Mouse (Mus musculus): ENCODE data around the gene Parp6.

The Parp6 gene

DNA sequence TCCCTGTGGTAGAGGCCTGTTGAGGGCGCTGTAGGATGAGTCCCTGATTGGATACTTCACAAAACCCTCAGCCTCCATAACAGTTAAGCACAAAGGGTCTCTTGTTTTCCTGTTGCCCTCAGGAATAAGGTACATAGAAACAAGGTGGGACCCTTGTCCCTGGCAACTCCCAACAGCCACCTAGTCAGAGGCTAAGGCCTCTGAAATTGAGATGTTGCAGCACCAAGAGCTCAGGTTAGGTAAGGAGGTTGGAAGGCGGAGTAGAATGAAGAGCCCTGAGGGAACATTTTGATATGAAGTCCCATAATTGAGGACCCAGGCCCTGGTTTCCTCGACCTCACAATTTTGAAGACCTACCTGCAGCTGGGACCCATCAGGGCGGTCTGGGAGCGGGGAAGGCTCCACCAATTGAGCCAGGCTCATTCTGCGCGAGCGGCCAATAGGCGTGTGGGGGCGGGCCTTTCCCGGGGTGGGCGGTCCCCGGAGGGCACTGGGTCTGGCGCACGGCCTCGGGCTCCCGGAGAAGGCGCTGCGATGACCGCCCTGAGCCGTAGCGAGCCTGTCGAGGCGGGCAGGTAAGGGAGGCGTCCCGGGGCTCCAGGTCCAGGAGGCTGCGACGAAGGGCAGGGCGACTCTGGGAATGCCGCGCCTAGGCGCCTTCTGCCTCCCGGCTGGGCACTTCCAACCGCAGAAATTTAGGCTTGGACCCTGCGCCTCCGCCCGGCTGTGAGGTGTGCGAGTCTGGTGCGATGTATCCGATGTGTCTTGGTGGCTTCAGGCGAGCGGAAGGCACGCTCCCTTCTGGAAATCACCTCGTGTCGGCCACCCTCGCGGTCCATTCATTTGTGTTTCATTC, 62.8 kb downstream of the Parp6 start, which contains the start of gene Gramd2:
Gramd2 (plus strand) TSS at position 467 of the 856 bp plus-strand sequence.
- no peak for DNase-seq (ENCODE audit: low spot score)

DNA sequence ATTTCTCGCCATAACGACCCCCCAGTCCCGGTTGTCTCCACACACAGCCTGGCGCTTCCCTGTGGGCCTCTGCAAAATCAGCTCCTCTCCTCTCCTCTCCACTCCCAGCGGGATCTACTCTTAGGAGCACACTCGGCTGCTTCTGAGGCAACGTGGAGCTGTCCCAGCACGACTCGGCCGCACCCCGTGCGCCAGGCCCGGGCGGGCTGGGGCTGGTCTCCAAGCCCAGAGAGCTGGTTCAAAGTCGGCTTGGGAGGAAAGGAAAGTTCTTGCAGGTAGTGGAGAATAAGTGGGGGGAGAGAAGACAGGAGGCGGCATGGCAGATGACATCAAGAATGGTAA, 63.4 kb downstream of the Parp6 start:
- no peak for DNase-seq (ENCODE audit: low spot score)

DNA sequence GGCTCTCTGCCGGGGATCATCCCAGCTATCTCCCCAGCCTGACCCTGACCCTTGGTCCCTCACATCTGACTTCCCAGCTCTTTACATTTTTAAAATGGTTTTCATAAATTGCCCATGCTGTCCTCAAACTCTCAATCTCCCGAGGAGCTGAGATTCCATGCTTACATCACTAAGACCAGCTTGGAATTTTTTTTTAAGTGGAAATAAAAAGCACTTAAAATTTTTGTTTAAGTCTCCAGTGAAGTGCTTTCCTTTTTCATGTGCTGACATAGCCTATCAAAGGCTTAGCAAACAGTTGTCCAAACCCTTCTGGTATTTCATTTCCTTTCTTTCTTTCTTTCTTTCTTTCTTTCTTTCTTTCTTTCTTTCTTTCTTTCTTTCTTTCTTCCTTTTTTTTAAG, 66.9 kb downstream of the Parp6 start:
- no peak for DNase-seq (ENCODE audit: low spot score)

DNA sequence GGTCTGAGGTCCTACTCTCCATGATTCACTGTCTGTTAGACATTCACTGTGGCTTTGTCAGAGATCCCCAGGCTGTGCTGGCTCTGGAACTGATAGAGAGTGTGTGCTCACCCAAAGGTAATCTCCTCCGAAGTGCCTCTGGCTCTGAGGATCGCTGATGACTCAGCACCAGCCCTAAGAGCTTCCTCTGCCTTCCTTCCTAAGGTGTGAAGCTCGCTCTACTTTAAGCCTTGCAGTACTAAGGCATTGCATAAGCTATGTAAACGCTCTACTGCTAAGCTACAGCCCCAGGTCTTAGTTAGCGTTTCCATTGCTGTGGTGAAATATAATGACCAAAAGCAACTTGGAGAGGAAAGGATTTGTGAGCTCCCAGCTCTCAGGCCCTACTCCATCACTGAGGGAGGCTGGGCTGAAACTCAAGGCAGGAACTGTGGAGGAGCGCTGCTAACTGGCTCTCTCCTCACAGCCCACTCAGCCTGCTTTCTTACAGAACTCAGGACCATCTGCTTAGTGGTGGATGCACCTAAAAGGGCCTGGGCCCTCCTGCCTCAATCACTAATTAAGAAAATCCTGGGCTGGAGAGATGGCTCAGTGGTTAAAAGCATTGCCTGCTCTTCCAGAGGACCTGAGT, 70.4 kb downstream of the Parp6 start:
- no peak for DNase-seq (ENCODE audit: low spot score)

DNA sequence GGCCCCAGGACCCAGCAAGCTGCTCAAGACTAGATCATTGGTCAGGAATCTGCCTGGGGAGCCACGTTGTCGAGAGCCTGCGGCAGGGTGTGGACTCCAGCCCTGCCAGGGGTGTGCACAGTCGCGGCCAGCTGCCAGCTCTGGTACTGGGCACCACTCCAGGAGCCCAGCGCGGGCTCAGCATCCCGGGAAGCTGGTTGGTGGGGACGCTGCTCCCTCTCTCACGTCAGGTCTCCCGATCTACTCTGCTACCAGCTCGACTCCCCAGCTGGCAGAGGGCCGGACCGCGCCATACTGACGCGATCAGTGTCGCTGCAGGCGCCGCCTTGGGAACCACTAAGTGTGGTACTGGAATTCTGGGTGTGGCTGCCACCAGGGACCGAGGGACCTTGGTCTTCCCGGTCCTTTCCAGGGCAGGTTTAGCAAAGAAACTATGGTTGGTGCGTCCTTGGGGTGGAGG, 74.6 kb downstream of the Parp6 start:
- DNase-seq (ENCODE audit: low spot score), result peak; percentile 77

DNA sequence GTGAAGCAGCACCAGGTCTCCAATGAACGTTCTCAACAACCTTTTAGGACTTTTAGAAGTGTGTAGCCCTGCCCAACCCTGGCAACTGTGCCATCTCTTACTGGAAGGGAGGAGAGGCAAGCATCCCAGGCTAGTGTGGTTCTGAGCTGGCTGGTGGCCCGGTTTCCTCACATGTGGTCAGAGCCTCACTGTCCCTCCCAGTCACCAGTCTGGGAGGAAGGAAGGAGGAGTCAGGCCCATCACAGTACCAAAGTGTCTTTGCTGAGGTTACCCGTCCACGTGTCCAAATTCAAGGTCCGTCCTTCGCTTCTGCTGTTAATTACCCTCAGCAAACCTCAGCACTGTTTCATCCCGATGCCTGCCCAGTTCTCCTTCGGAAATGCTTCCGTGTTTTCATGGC, 75.1 kb downstream of the Parp6 start:
- DNase-seq (ENCODE audit: low spot score), result peak; percentile 89

DNA sequence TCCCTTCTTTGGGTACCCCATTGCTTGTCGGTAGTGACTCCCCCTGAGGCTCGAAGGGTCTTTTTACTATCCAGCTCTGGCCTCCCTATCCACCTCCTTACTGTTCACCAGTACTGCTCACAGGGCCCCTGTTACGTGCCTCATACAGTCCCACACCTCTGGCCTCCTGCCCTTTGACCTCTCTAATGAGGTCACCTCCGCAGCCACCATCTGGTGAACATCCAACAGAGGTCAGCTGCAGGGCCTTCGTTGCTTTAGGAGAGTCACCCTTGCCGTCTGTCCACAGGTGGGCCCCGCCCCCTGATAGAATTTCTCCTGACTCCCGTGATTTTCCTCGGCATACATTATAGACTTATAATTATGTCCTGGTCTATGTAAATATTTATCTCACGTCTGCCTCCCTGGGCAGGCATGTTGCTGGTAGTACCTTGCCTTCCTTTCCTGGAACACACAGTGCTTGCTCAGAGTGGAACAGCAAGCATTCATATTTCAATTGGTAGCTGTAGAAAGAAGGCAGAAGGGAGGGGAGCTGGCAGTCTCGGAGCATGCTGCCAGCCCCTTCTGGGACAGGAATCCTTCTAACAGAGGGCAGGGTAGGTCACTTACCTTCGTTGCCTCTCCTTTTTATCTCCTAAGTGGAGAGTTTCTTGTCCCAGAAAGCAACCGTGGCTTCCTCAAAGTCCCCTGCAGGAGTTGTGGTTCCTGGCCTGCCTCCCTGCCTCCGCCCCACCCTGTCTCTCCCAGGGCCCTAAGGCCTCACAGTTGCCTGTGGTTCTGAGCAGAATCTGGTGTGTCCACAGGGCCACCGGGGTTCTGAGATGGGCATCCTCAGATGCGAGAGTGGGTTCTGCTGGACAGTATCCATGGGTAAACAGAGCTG, 77.7 kb downstream of the Parp6 start:
- DNase-seq (ENCODE audit: low spot score), result no peak

DNA sequence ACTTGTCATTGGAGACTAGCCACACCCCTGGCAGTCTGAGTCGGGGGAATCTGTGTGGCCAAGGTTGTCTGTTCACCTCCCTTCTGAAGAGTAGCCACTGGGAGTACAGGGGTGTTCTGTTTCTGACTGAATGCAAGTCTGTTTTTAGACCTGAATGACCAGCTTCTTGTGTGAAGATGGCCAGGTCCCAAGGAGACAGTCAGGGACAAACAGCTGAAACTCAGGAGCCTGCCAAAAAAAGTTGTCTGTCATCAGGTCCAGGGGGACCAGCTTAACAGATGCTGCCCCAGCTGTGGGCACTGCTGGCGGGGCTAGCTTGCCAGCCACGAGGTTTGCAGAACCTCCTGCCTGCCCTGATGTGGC, 78.3 kb downstream of the Parp6 start:
- DNase-seq (ENCODE audit: low spot score), result peak; percentile 50

DNA sequence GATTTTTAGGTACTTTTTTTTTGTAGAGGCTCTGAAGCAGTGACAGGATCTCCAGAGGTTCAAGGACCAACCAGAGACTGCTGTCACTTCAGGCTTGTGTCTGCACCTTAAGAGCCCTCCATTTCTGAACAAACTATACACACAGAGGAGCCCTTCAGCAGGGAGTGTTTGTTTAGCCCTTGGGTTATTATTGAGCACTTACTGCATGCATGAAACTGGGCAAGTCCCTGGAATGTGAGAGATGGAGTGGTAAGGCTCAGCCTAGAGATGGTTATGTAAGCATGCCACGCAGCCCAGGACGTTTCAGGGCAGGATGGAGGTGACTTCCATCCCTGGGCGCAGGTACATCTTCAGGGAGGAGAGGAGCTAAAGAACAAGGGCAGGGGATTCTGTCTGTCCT, 79.3 kb downstream of the Parp6 start:
- DNase-seq (ENCODE audit: low spot score), result no peak

All from adipocyte (in vitro differentiated cells).